Mouse (Mus musculus): ENCODE data around the gene Gm21721. TPM values are rescaled to one million over a fixed set of nuclear protein-coding genes. Genes with fewer than 3 reads are reported as not detected.
"Not testable (repeated sequence)": the region's sequence is repeated elsewhere in the genome, so short reads cannot be mapped to it uniquely, and the experiment has no call there.

The Gm21721 gene
- not detected for total RNA-seq (2022)

DNA sequence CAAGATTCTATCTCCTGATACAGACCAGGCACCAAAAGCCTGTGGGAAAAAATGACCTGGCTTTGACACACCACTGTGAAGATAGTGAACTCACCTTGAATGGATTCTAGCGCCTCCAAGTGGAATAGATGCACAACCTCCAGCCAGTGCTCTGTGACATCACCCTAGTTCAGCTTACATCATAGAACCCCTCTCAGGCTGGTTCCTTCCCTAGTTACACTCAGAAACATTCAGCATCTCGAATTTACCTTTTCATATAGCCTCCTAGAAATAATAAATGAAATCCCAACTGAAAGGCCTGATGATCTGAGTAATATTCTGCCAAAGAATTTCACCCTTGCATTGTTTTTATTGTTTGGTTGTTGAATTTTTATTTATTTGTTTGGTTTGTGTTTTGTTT is at the start of gene Gm21721:
TSS of gene Gm21721 (minus strand) at position 101 of the 400 bp plus-strand sequence.
- DNase-seq (ENCODE audit: low spot score): not testable (repeated sequence)

Other genes with a start within 250 kb of the Gm21721 start
- gene Gm21292, start 68.3 kb downstream of the Gm21721 start, total RNA-seq (2022): not detected
- not detected for gene Gm21812, start 145.0 kb upstream of the Gm21721 start, total RNA-seq (2022)
- gene Gm21874, start 214.0 kb upstream of the Gm21721 start, total RNA-seq (2022): not detected

Data from heart, adult 8-10 months (tissue).